Mouse (Mus musculus) megakaryocyte, embryonic 14.5 days (primary cell): ENCODE measurements around the gene Rps15.

Experiments used
- FLI1 ChIP-seq: IDR thresholded peaks from 2 replicates; pipeline ENCODE4 v1.6.1; 2012; ENCODE audit warnings: low read length, inconsistent platforms, mixed read lengths
- GATA1 ChIP-seq: IDR thresholded peaks from 3 replicates; pipeline ENCODE4 v1.6.1; 2012; ENCODE audit warnings: mixed read lengths, low read length, inconsistent platforms, borderline replicate concordance

GRCm38 (mm10) chr10:80304458-80304857 lies 12.2 kb downstream of the Rps15 start:
- TF ChIP-seq GATA1 (no peak), FLI1 (no peak)
